Mouse (Mus musculus) left cerebral cortex, postnatal 10 days (tissue): ENCODE measurements around the gene Pspn. TPM values are rescaled to one million over a fixed set of nuclear protein-coding genes. Genes with fewer than 3 reads are reported as not detected.

Source experiments
- DNase-seq, 2 experiments: peaks; one replicate each; pipeline ENCODE4 v3.0.0; 2021 to 2022; ENCODE audit warnings: low spot score in 2 of 2, mixed read lengths in 1 of 2; ENCODE audit errors: extremely low spot score in 1 of 2
- intact Hi-C: fragments of 180-260 bp; cut with DNase I; formaldehyde crosslinking; loops from one replicate; pipeline ENCODE4 v1.15.1; 2025
- total RNA-seq, 2 experiments: library from RNA; stranded (reverse); gene quantifications; 2 replicates each; pipeline ENCODE4 v1.2.3; 2021

Gene Pspn
- total RNA-seq, 2 experiments from 2014 or later = not detected

DNA sequence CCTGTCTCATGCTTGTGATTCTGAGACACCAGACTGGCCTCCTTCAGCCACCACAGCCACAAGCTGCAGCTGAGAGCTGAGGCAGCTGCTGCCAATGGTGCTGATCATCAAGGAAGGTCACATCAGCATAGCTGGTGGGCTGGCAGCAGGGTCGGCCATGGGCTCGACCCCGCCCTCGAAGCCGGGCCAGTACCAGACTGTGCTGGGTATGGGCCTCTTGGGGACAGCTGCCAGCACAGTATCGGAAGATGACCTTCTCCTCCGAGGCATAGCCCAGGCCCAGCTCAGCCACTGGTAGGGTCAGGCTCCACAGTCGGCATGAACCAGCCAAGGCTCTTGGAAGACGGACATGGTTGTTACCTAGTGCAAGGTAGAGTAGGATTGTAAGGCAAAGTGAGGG, 404 bp downstream of the Pspn start:
- no peak for DNase-seq
- intact Hi-C loops = loop anchor here (5.0 to 10.0 kb wide), 3 partner anchors 168 to 335 kb away; no protein-coding TSS in a partner anchor

DNA sequence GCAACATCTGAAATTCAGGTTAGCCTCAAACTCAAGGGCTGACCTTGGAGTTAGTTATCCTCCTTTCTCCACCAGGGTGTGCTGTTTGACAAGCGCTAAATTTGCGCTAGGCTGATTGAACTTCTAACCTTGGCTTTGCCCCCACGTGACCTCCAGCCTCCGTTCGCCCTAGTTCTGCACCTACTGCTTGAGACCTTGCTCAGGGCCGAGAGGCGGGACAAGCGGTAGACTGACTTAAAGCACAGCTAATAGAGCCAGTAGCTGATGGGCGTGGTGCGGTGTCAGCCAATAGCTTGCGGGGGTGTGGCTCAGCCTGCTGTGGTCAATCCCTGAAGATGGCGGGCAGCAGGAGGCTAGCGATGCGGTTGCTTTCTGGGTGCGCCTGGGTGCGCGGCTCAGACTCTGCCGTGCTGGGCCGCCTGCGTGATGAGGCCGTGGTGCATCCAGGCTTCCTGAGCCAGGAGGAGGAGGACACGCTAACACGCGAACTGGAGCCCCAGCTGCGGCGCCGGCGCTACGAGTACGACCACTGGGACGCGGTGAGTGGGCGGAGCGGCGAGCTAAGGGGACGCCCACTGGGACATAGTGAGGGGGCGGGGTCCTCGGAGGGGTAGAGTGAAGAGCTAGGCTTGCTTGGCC, 2.7 kb downstream of the Pspn start, which contains the start of gene Alkbh7:
TSS of gene Alkbh7 (plus strand) at position 311 of the 639 bp plus-strand sequence.
- intact Hi-C loops = loop anchor here (5.0 to 10.0 kb wide), 3 partner anchors 170 to 338 kb away; no protein-coding TSS in a partner anchor
- DNase-seq = peak; percentile 95 to 97

DNA sequence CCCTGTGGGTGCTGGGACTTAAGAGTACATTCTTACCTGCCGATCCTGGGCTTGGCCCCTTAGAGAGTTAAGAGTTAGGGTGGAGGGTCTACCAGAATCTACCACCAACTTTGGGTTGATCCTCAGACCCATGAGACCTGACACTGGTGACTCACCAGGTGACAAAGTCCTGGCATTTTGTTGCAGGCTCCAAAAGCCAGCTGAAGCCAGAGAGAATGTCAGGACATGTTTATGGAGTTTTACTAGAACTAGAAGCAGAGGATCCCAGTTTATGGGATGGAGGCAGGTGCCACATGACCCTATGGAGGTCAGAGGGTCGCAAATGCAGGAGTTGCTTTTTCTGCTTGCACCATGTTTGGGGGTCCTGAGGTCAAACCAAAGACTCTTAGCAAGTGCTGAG, 3.3 kb downstream of the Pspn start:
- DNase-seq = no peak
- intact Hi-C loops = loop anchor here (5.0 to 10.0 kb wide), 3 partner anchors 171 to 338 kb away; no protein-coding TSS in a partner anchor

DNA sequence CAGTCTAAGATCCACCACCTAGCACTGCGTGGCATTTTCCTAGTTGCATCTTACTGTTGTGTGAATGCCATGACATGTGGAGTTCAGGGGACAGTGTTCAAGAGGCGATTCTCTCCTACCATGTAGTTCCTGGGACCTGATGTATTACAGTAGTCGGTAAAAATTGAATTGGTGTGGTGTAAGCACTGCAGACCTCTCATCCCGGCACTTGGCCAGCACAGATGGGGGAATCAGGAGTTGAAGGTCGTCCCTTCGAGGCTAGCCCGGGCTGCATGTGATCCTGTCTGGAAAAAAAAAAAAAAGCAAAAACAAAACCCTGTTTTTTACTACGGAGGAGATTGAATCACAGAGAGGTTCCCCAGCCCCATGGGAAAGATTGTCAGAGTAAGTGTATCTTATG, 4.8 kb downstream of the Pspn start:
- intact Hi-C loops = loop anchor here (5.0 to 10.0 kb wide), 3 partner anchors 172 to 340 kb away; no protein-coding TSS in a partner anchor
- DNase-seq = no peak

DNA sequence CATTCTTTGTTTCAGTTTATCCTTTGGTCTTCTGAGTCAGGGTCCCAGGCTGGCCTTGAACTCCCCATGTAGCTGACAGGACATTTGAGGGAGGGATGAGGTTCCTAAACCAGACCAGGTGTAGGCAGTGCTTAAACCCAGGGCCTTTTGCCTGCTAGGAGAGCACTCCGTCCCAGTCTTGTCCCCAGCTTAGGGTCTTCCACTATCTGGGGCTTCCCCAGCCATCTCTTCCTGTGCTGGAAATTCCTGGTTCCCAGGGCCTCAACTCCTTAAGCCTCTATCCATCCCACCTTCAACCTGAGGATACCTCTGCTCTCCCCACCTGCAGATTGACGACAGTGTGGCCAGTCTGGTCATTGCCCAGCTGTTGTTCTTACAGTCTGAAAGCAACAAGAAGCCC, 8.9 kb downstream of the Pspn start:
- DNase-seq = no peak
- intact Hi-C loops = loop anchor here (10.0 kb wide), 1 partner anchor 344 kb away; no protein-coding TSS in a partner anchor

DNA sequence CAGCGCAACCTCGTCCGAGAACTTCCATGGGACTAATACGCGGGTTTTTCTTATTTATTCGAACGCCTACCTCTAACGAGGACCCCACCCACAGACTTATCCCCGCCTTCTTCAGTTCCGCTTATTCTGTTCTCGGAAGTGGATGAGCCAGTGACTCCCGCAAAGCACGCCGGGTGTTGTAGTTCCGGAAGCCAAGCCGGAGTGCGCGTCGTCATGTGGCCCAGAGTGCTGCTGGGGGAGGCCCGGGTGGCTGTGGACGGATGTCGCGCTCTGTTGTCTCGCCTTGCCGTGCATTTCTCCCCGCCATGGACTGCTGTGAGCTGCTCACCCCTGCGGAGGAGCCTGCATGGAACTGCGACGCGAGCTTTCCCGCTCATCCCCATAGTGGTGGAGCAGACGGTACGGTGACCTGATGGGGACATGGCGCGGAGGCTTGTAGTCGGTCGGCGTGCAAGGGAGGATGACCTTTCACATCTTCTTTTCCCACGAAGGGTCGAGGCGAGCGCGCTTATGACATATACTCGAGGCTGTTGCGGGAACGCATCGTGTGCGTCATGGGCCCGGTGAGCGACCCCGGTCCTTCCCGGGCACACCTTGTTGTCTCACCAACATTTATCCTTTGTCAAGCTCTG, 9.6 kb downstream of the Pspn start, which contains the start of gene Clpp:
TSS of gene Clpp (plus strand) at position 191 of the 632 bp plus-strand sequence.
- intact Hi-C loops = loop anchor here (10.0 kb wide), 1 partner anchor 345 kb away; no protein-coding TSS in a partner anchor
- DNase-seq = peak; percentile 94 to 95

DNA sequence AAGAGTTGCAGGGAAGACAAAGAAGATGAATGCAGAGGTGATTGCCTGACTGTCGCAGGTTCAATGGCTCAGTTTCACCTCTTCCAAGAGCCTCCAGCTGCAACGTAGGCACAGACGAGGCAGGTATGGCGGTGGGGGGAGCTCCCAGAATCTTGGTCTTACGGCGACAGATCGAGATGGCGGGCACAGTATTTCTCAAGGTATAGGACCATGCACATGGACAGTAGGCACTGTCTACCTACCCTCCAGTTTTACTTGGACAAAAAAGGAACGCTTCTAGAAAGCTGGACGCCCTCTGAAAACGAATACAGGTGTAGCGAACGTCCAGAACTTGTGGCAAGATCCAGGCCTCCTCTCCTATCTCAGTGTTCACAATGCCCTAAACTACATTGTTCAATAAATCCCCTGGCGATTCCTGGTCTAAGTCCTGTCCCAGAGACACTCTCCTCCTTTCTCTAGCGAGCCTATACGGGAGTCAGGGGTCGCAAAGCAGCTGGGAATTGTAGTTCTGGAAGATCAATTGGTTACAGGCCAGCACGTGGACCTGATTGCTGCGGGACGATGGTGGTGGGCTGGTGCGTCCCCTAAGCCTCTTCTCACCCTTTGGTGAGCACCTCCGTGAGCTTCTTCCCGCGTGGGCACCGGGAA, 10.2 kb downstream of the Pspn start:
- peak; percentile 28 to 85 for DNase-seq
- intact Hi-C loops = loop anchor here (5.0 to 10.0 kb wide), 2 partner anchors 92 to 345 kb away; no protein-coding TSS in a partner anchor

DNA sequence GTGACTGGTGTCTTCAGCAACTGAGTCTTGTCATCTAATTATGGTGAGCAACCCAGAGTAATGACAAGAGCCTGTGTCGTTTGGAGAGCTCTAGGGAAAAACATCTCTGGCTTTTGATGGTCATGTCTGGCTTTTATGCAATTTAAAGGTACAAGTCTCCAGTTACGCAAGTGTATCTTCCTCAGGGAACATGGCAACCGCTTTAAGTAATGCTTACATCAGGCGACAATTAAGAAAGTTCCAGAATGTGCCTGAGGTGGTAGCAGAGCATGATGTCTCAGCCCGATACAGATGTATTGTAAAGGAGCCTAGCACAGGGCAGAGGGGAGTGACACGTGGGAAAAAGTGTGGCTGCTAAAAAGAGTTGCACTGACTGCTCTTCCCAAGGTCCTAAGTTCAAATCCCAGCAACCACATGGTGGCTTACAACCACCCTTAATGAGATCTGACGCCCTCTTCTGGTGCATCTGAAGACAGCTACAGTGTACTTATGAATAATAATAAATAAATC, 10.8 kb downstream of the Pspn start:
- DNase-seq = no peak
- intact Hi-C loops = loop anchor here (5.0 kb wide), 1 partner anchor 92 kb away; no protein-coding TSS in a partner anchor

DNA sequence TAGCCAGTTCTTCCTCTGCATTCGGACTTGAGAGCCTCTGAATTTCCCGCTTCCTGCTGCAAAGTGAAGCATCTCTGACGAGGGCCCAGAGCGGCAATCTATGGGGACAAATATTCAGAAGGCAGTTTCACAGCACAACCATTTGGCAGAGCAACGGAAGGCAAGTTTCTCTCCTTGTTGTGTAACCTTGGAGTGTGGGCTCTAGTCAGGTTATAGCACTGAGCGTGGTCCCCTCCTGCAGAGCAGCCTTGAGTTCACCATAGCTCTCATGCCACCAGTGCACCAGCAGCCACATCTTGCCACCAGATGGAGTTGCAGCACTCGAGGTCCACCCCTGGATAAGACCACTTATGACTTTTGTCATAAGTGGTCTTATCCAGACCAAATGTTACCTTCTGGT, 11.4 kb downstream of the Pspn start:
- intact Hi-C loops = loop anchor here (5.0 kb wide), 1 partner anchor 91 kb away; no protein-coding TSS in a partner anchor

DNA sequence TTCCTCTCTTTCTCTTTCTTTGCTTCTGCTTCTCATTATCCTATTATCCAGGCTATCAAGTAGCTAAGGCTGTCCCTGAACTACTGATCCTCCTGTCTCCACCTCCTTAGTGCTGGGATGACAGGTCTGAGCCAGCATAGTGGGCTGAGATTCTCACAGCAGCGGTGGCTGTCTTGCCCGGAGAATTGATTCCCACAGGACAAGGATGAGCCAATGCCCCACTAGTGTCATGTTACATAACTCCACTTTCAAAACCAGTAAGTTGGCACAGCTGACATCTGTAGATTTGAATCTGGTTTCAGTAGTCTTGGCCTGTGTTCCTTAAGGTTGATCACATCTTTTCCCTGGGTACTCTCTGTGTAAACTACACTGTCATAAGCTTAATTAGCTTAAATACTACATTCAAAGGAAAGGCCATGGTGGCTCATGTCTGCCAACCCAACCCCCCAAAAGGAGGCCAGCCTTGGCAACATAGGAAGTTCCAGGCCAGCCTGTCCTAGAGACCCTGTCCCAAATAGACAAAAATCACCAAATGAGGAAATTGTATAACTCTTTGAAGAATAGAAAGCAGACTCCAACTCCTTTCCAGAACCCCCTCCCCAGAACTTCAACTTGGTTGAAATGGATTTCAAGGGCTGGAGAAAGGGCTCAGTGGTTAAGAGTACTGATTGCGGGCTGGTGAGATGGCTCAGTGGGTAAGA, 13.6 kb downstream of the Pspn start:
- peak in 1 of 2 experiments; percentile 12 for DNase-seq
- intact Hi-C loops = loop anchor here (5.0 kb wide), 1 partner anchor 89 kb away; no protein-coding TSS in a partner anchor

More for the DNA sequence above, 11.4 kb downstream of the Pspn start:
- peak in 1 of 2 experiments; percentile 24 for DNase-seq

DNA sequence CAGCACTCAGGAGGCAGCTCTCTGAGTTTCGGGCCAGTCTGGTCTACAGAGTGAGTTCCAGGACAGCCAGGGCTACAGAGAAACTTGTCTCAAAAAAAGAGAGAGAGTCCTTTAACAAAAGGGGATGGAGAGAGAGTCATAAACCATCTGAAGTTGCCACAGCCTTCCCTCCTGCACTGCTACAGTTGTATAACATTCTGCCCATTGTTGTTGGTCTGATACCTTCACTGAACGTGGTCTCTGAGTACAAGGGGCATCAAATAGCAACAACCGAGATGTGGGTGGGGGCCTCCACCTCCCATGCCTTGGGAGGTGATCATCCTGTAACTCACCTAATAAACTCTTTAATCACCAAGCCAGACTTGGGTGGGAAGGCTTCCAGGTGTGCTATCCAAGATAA, 14.2 kb downstream of the Pspn start:
- DNase-seq = no peak
- intact Hi-C loops = loop anchor here (5.0 kb wide), 1 partner anchor 88 kb away; no protein-coding TSS in a partner anchor

DNA sequence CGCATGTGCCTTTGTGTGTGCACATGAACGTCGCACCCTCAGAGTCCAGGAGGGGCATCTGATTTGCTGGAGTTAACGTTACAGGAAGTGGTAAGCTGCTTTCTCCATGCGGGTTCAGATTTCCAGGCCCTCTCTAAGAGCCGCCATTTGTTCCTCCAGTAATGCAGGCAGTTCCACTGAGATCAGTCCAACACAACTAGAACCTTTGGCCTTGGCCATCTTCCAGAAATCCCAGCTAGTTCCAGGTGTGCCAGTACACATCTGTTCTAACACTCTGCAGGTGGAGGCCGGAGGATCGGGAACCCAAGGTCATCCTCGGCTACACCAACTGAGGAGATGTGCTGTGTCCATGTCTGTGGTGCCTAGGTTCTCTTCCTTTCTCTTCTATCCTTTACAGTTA, 14.9 kb downstream of the Pspn start:
- intact Hi-C loops = loop anchor here (5.0 kb wide), 1 partner anchor 88 kb away; no protein-coding TSS in a partner anchor
- peak in 1 of 2 experiments; percentile 27 for DNase-seq

DNA sequence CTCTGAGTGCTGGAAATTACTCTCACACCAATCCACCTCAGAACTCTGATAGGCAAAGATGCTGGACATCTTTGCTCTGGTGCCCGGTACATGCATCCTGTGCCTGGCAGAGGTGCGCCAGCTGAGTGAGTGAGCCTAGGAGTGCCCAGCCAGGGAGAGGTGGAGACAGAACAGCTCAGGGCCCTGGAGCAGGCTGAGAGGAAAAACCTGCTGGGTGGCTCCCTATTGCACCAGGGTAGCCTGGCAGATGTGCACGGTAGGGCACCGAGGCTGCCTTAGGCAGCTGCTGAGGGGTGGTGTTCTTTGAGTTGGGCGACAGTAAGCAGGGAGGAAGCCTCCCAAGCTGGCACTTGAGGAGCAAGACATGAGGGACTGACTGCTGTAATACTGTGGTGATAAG, 17.8 kb downstream of the Pspn start, which contains the start of gene Acer1:
TSS of gene Acer1 (minus strand) at position 114 of the 400 bp plus-strand sequence.
- no peak for DNase-seq

DNA sequence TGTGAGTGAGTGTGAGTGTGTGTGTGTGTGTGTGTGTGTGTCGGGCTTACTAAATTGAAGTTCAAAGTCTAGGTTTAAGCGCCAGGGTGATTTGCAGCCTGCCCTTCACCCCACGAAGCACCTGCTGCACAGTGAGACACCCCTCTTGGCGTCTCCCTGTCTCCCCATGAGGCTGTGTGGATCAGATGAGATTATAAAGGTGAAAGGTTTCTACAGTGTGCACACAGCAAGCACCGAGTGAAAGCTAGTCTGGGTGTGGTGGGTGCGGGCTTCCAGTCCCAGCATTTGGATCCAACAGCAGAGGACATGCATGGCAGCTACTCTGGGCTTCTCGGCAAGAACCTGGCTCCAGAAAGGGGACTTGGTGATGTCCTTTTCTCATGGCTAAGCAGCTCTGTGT, 18.8 kb downstream of the Pspn start:
- intact Hi-C loops = no loop called here
- no peak for DNase-seq

More for the DNA sequence above, 17.8 kb downstream of the Pspn start, which contains the start of gene Acer1:
- intact Hi-C loops = no loop called here

DNA sequence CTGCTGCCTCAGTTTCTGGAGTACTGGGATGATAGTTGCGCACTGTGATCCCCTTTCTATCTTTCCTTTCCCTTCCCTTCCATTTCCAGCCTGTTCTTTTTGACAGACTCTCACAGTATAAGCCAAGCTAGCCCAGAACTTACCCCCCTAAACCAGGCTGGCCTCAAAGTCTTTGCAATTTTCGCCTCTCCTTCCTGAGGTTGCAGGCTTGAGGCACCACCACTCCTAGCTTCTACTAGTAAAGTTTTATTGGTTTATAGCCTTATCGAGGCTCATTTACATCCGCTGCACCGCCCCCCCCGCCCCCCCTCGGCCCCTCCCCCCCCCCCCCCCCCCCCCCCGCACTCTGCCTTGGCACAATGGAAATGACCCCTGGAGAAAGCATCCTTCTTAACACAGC, 20.3 kb downstream of the Pspn start:
- no peak for DNase-seq
- intact Hi-C loops = no loop called here

DNA sequence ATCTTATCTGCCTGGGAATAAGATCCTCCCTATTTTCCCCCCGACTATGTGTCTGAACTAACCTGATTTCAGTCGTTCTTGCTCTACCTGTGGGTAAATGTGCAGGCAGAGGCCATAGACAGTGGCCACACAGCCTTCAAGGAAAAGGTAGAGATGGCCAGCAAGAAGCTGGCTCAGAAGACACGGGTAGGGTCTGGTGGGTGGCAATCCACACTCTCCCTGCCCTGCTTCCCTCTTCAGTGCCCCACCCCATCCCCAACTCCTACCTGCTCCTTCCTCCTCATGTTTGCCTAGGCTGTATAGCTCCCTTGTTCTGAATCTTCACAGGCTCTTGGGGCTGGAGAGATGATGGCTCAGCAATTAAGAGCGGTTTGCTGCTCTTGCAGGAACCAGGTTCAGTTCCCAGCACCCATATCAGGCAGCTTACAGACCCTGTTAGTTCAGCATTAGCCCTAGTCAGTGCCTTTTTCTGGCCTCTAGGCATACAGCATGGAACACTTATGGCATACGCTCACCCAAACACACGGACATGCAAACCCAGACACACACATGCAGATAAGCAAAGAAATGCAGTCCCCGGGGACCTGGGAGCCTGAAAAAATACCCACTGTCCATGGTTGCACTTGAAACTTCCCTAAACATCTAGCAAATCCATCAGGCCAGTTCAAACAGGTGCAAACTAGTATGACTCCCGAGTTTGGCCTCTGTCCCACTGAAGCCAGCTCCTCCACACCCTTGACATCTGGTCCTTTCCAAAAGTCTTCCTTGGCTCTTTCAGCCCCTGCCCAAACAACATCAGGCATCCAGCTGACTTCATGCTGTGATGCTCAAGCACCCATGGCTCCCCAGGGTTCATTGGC, 23.1 kb downstream of the Pspn start:
- intact Hi-C loops = no loop called here
- no peak for DNase-seq

DNA sequence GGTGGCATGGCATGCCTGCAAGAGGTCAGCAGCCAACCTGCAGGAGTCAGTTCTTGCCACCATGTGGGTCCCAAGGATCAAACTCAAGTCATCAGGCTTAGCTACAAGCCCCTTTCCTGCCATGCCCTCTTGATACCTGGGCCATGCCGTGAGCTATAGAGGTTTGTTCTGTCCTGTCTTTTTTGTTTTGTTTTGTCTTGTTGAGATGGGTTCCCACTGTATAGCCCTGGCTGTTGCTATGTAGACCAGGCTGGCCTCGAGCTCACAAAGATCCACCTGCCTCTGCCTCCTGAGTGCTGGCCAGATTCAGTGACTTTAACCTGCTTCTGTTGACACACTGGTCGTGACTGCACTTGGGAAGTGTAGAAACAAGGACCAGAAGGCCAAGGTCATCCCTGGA, 24.4 kb downstream of the Pspn start:
- no peak for DNase-seq
- intact Hi-C loops = no loop called here
